Mouse (Mus musculus) bone marrow macrophage, adult 2 months (primary cell): ENCODE data around the gene Scarb2.

Experiments used
- CTCF ChIP-seq: IDR thresholded peaks from 2 replicates; pipeline ENCODE4 v1.5.1; 2012; ENCODE audit warnings: low read depth, mild to moderate bottlenecking, low read length, moderate library complexity
- POLR2A ChIP-seq: IDR thresholded peaks from 2 replicates; pipeline ENCODE4 v1.6.1; 2012; ENCODE audit warnings: mild to moderate bottlenecking, low read depth, low read length, borderline replicate concordance

DNA sequence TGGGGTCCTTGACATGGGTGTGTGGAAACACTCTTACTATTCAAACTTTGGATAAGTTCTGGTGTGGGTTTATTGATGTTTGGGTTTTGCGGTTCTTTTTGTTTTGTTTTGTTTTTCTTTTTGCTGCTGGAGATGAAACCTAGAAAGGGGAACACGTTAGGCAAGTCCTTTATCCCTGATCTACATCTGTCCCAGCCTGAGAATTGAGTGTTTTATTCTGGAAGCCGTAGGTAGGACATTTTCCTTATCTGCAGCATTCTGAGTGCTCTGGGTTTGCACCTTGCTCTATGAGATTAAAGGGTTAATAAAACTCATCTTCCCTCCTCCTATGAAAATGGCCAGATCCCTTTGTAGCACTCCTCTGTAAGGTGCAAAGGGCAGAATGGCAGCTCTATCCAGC, 110.9 kb downstream of the Scarb2 start:
- TF ChIP-seq CTCF (no peak), POLR2A (no peak)
